Mouse (Mus musculus): ENCODE measurements around the gene Zscan25.
"Not testable (repeated sequence)": the region's sequence is repeated elsewhere in the genome, so short reads cannot be mapped to it uniquely, and the experiment has no call there.

Zscan25 gene

GRCm38 (mm10) chr5:145280371-145281143 lies at the start of gene Zscan25:
Gene Zscan25, plus strand, starts transcription at chr5:145280500.
- peak; percentile 95 for DNase-seq

DNA sequence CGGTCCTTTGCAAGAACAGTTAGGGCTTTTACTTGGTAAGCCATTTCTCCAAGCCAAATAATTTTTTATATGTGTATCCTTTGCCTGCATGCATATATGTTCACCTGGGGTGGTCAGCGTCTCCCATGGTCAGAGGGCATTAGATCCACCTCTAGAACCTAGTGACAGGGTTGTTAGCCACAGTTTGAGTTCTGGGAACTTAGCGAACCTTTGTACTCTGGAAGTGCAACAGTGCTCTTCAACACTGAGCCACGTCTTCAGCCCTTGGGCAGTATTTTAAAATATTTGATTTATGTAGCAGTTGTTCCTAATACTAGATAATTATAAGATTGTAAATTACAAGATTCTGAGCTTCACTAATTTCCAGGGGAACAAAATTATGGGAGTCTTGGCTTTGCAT lies 49.7 kb upstream of the Zscan25 start:
- no peak for DNase-seq

GRCm38 (mm10) chr5:145231367-145231871 lies 48.9 kb upstream of the Zscan25 start, which contains the start of gene Zfp655:
Gene Zfp655, plus strand, starts transcription at chr5:145231715.
- DNase-seq = peak; percentile 98

DNA sequence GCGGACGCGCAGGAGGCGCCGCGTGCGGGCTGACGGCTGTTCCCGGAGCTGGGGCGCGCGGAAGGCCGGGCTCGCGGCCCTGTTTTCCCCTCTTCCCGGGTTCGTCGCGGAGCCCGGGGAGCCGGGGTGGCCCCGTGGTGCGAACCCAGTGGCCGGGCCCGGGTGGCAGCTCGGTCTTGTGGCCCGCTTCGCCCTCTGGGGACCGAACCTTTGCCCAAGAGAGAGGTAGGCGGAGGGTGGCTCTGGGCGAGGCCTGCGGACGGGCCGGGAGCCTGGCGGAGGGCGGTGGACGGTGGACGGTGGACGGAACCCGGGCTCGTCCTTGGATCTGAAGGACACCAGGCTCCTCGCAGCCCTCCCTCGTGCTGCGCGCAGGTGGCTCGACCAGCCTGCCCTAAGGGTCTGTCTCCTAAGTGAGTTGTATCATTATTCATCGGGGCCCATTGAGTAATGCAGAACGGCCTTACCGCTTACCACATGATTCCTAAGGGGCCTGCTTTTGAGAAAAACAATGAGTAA lies 48.3 kb upstream of the Zscan25 start:
- no peak for DNase-seq

- DNase-seq = no peak
Observed at GRCm38 (mm10) chr5:145234636-145235035, 45.7 kb upstream of the Zscan25 start.

- no peak for DNase-seq
Observed at GRCm38 (mm10) chr5:145249520-145249919, 30.8 kb upstream of the Zscan25 start.

DNA sequence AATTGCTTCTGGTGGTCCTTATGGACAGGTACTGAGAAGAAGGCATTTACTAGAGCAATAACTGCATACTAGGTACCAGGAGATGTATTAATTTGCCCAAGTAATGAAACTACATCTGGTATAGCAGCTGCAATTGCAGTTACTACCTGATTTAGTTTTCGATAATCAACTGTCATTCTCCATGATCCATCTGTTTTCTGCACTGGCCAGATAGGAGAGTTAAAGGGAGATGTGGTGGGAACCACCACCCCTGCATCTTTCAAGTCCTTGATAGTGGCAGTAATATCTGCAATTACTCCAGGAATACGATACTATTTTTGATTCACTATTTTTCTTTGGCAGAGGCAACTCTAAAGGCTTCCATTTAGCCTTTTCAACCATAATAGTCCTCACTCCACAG lies 6.7 kb upstream of the Zscan25 start:
- DNase-seq = not testable (repeated sequence)

DNA sequence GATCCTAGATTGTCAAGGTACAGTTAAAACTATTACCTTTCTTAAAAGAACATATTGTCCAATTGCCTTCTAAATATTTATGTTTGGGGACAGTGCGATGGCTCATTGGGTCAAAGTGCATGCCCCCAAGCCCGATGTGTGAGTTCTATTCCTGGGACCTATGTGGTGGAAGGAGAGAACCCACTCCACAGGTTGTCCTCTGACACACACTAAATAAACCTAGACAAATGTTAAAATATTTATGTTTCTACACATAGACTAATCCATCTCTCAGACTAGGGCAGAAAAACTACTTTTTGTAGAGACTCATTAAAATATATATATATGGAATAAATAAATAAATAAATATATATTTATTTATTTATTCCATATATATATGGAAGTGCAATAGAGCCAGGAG lies 352 bp upstream of the Zscan25 start:
- peak; percentile 23 for DNase-seq

GRCm38 (mm10) chr5:145288382-145288781 lies 8.1 kb downstream of the Zscan25 start:
- no peak for DNase-seq

DNA sequence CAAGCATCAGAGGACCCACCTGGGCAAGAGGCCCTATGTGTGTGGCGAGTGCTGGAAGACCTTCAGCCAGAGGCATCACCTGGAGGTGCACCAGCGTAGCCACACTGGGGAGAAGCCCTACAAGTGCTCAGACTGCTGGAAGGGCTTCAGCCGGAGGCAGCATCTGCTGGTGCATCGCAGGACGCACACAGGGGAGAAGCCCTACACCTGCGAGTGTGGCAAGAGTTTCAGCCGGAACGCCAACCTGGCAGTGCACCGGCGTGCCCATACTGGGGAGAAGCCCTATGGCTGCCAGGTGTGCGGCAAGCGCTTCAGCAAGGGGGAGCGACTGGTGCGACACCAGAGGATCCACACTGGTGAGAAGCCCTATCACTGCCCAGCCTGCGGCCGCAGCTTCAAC lies 10.4 kb downstream of the Zscan25 start:
- DNase-seq = no peak

GRCm38 (mm10) chr5:145292398-145292797 lies 12.1 kb downstream of the Zscan25 start:
- DNase-seq = no peak

GRCm38 (mm10) chr5:145300469-145300868 lies 20.2 kb downstream of the Zscan25 start:
- no peak for DNase-seq

DNA sequence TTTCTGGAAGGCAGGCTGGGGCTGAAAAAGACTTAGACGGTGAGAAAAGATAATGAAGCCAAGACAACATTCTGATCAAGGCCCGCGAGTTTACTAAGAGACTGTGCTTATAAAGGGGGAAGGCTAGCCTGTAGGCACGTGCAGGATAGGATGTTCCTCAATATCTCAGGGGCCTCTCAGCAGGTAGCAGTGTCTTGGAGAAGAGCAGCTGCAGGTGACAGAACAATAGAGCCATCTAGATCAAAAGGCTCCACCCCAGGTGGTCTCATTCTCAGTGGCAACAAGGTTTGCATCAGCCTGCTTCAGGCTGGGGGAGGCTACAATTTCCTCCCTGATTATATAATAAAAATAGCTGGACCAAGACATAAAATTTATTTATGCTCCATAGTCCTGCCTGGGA lies 21.5 kb downstream of the Zscan25 start:
- DNase-seq = not testable (repeated sequence)

- DNase-seq = no peak
Observed at GRCm38 (mm10) chr5:145302424-145302823, 22.1 kb downstream of the Zscan25 start.

GRCm38 (mm10) chr5:145306953-145307352 lies 26.7 kb downstream of the Zscan25 start:
- not testable (repeated sequence) for DNase-seq

GRCm38 (mm10) chr5:145307811-145308210 lies 27.5 kb downstream of the Zscan25 start:
- not testable (repeated sequence) for DNase-seq

- no peak for DNase-seq
Observed at GRCm38 (mm10) chr5:145313845-145314244, 33.5 kb downstream of the Zscan25 start.

DNA sequence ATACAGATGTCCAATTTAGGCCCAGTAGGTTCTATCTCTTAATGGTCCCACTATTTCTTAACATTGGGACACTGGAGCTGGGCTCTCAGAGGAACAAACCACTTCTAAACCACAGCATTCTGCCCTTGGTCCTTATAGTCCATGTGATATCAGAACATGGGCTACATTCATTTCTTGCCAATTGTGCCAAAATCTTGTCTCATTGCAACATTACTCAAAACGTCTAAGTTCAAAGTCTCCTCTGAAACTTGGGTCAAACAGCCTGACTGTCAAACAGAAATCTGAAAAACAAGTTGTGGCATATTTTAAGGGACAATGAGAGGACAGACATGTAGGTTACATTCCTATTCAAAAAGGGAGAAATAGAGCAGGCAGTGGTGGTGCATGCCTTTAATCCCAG lies 36.8 kb downstream of the Zscan25 start:
- DNase-seq = no peak

GRCm38 (mm10) chr5:145338756-145339155 lies 58.5 kb downstream of the Zscan25 start:
- not testable (repeated sequence) for DNase-seq

All from cerebellum, adult 9-11 months (tissue).